Mouse (Mus musculus): Measurements from ENCODE around the gene Kbtbd6.
A peak's percentile ranks its signal among the peaks of the same experiment; 100 is the strongest.

- TF ChIP-seq CTCF (IDR thresholded peaks at IDR 0.05; ENCODE audit: borderline replicate concordance, insufficient read depth, low read length) (peak; percentile 72; the same call in 1 of the 2 replicates), POLR2A (IDR thresholded peaks at IDR 0.05; ENCODE audit: low read depth, low read length) (no peak)
Measured at GRCm38 (mm10) chr14:79467621-79468020, 16.0 kb downstream of the Kbtbd6 start.

Data from embryonic fibroblast, embryonic 13.5 days (primary cell).